Mouse (Mus musculus): Measurements from ENCODE around the gene Pard3. TPM values are rescaled to one million over a fixed set of nuclear protein-coding genes. Genes with fewer than 3 reads are reported as not detected.

The Pard3 gene
- polyA plus RNA-seq, 1 experiment from 2014 or later, result 23.7 TPM

DNA sequence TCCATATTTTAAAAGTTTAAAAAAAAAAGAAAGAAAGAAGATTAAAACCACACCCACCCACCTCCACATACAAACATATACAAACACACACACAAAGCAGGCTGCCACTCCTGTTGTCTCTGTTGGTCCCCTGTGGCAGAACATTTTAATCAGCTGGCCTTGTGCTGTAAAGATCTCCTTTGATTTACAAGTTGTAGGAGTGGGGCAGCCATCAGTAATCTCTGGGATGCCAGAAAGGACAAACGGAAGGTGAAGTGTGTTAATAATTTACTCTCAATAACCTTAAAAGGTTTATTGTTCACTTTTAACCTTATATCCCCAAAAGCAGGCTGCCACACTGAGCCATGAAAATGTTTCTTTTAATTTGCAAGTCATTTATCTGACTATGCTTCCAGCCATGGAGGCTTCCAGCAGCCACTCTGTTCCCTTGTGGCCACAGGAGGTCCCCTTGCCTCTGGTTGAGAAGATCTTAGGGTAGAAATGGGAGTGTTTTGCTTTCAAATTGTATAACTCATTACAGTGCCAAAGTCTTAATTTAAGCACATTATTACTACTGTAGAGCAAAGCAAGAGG, 448.4 kb downstream of the Pard3 start:
- Histone ChIP-seq H3K4me2 (no peak overlapping the region), H3K27me3 (no peaks in the 10 kb centered on the region), H3K27ac (no peak overlapping the region), H3K9me3 (replicated peaks) (no peaks in the 10 kb centered on the region), H3K4me3 (no peak overlapping the region), H3K4me1 (peaks cover 13% of the 10 kb centered on the region), H3K36me3 (ENCODE audit: poor library complexity, severe bottlenecking) (no peaks in the 10 kb centered on the region), H3K9ac (no peak overlapping the region)
- no peak for ATAC-seq
- 45% methylated on average over 1 of the region's 1 CpGs for WGBS

DNA sequence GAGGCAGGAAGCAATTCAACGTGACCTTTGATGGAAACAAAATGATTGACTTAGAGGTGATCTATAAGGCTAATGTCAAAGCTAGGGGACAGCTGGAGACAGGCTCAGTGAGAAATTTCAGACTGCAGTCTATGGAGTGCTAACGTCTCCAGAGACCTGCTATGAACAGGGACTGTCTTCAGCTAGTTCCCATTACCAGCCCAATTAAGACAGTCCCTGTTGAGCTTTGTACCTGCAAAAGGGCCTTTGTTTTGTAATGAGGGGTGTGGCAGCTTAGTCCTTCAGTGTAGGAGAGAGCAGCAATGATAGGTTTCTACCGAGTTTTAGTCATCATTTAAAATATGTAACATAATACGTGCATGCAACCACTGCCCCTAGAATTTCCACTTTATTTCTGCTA, 448.9 kb downstream of the Pard3 start:
- no peak overlapping the region for H3K4me2 ChIP-seq
- WGBS, result 37% methylated on average over 4 of the region's 4 CpGs
- H3K9ac ChIP-seq, result no peak overlapping the region
- no peak overlapping the region for H3K27ac ChIP-seq
- no peaks in the 10 kb centered on the region for H3K36me3 ChIP-seq (ENCODE audit: poor library complexity, severe bottlenecking)
- H3K27me3 ChIP-seq, result no peaks in the 10 kb centered on the region
- no peak for ATAC-seq
- H3K4me1 ChIP-seq, result peaks cover 13% of the 10 kb centered on the region
- H3K9me3 ChIP-seq (replicated peaks), result no peaks in the 10 kb centered on the region
- no peak overlapping the region for H3K4me3 ChIP-seq

DNA sequence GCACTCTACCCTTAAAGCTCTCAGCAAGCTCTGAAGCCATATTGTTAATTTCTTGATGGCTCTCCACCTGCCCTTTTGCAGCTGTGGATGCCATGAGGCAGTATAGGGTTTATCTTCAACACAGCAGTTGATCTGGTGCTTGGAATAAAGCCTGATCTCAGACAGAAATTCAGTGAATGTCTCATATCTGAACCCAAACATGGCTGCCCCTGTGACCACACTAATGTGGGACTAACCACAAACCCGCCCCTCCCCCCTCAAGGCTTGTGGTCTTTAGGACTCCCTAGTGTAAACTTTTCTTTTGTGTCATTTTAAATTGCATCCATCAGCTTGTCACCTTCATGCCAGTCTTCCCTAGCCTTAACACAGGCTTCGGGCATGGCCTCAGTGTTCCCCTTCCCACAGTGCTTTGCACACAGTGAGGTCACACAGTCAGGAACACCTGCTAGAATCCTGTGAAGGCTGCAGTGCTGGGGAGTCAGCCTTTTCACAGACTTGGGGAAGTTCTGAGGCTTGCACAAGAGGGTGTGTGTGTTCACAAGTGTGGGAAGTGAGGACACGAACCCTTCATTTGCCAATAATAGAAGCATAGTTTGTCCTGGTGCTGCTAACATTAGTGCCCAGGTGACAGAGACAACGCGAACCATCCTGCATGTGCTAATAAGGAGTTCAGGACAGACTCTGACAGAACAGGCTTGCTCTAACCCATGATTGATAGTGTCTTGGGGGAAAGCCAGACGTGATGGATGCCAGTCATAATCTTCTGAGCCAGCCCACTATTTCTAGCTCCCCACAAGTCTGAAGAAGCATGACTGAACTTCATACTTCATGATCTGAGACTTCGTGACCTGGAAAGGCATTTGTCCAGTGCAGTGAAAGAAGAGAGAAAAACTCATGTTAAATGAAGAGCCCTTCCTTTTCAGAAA, 451.4 kb downstream of the Pard3 start:
- peaks cover 13% of the 10 kb centered on the region for H3K4me1 ChIP-seq
- H3K27me3 ChIP-seq, result no peaks in the 10 kb centered on the region
- H3K36me3 ChIP-seq (ENCODE audit: poor library complexity, severe bottlenecking), result no peaks in the 10 kb centered on the region
- no peak overlapping the region for H3K27ac ChIP-seq
- H3K9ac ChIP-seq, result no peak overlapping the region
- no peak overlapping the region for H3K4me2 ChIP-seq
- WGBS, result 85% methylated on average over 7 of the region's 7 CpGs
- no peaks in the 10 kb centered on the region for H3K9me3 ChIP-seq (replicated peaks)
- ATAC-seq, result no peak
- no peak overlapping the region for H3K4me3 ChIP-seq

DNA sequence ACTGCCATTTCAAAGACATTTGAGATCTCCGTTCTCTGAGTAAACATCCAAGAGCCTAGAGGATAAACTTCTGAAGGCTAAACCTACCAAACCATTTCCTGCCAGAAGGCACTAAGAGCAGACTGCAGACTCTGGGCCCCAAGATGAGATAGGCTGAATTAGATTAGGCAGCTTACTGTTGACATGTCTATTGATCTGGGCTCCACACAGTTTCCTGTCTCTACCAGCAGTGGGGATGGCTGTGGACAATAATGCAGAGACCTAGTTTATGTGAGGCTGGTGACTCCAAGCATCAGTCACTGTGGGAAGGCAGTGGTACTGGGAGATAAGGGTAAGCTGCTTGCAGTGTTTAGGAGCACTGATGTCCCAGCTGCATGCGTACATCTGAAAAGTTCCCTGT, 452.4 kb downstream of the Pard3 start:
- Histone ChIP-seq H3K27ac (no peak overlapping the region), H3K9ac (no peak overlapping the region), H3K36me3 (ENCODE audit: poor library complexity, severe bottlenecking) (no peaks in the 10 kb centered on the region), H3K9me3 (replicated peaks) (no peaks in the 10 kb centered on the region), H3K4me2 (no peak overlapping the region), H3K27me3 (no peaks in the 10 kb centered on the region), H3K4me1 (peaks cover 13% of the 10 kb centered on the region), H3K4me3 (no peak overlapping the region)
- no peak for ATAC-seq
- 87% methylated on average over 2 of the region's 2 CpGs for WGBS

DNA sequence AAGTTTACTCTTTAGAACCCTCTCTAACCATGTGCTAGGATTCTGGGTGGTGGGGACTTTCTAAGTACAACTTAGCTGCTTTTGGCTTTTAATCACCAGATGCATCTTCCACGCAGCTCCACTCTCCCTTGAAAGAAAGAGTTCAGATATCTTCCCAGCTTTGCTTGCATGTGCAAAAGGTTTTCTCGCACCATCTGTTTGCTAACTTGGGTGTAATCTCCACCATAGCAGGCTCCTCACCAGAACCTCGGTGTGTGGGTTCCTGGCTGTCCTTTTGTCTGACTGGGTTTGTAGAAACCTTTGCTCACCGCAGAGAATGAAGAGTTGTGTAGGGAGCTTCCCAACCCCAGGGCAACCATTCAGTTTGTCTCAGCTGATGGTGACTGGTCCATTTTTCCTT, 462.0 kb downstream of the Pard3 start:
- no peak for ATAC-seq
- H3K9ac ChIP-seq, result no peak overlapping the region
- H3K9me3 ChIP-seq (replicated peaks), result no peaks in the 10 kb centered on the region
- no peaks in the 10 kb centered on the region for H3K27me3 ChIP-seq
- H3K27ac ChIP-seq, result no peak overlapping the region
- H3K4me1 ChIP-seq, result no peaks in the 10 kb centered on the region
- H3K4me3 ChIP-seq, result no peak overlapping the region
- 87% methylated on average over 4 of the region's 4 CpGs for WGBS
- H3K36me3 ChIP-seq (ENCODE audit: poor library complexity, severe bottlenecking), result no peaks in the 10 kb centered on the region
- no peak overlapping the region for H3K4me2 ChIP-seq

DNA sequence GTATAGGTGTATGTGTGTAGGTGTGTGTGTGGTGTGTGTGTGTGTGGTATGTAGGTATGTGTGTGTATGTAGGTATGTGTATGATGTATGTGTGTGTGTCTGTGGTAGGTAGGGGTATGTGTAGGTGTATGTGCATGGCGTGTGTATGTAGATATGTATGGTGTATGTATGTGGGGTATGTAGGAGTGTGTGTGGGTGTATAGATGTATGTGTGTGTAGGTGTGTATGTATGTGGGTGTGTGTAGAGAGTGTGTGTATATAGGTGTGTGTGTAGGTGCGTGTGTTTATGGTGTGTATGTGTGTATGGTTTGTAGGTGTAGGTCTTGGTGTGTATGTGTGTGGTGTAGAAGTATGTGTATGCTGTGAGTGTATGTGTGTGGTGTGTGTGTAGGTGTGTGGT, 464.6 kb downstream of the Pard3 start:
- Histone ChIP-seq H3K4me3 (no peak overlapping the region), H3K27me3 (no peaks in the 10 kb centered on the region), H3K9me3 (replicated peaks) (no peaks in the 10 kb centered on the region), H3K36me3 (ENCODE audit: poor library complexity, severe bottlenecking) (no peaks in the 10 kb centered on the region), H3K9ac (no peak overlapping the region), H3K4me2 (no peak overlapping the region), H3K27ac (no peak overlapping the region), H3K4me1 (no peaks in the 10 kb centered on the region)
- WGBS, result 89% methylated on average over 2 of the region's 2 CpGs
- ATAC-seq, result no peak

DNA sequence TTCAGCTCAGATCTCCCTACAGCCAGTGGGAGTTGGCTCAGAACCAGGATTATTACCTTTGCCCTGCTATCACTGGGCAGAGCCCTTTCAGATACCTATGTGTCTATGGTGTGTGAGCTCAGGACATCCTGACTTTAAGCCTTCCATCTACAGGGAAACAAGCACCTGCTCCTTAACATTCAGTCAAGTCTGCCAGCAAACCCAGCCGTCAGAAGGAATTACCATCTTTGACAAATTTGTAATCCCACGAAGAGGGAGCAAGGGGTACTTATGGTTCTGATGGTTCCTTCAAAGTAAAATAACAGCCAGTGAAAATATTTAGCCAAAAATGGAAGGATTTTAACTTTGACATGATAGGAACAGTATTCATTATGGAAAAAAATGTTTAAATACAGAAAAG, 466.1 kb downstream of the Pard3 start:
- WGBS, result 78% methylated on average over 2 of the region's 2 CpGs

DNA sequence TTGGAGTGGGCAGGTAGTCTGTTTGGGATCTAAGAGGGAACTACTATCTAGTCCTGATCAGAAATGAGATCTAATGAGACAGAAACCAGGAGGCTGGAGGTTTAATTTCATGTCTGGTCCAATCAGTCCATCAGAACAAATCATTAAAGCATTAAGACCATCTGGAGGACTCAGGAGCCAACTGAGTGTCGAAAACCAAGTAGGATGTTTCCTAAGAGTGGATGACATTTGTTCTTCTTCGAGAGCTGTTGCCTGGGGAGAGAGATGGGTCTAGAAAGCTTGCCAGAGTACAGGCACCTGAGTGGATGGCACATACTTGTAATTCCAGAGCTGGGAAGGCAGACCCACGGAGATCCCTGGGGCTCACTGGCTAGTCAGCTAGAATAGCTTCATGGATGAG, 468.2 kb downstream of the Pard3 start:
- H3K4me3 ChIP-seq, result no peak overlapping the region
- WGBS, result 88% methylated on average over 3 of the region's 3 CpGs
- no peak for ATAC-seq

More for the DNA sequence above, 466.1 kb downstream of the Pard3 start:
- H3K27me3 ChIP-seq, result no peaks in the 10 kb centered on the region
- no peak overlapping the region for H3K9ac ChIP-seq
- no peak for ATAC-seq
- H3K9me3 ChIP-seq (replicated peaks), result no peaks in the 10 kb centered on the region
- no peak overlapping the region for H3K27ac ChIP-seq
- H3K36me3 ChIP-seq (ENCODE audit: poor library complexity, severe bottlenecking), result no peaks in the 10 kb centered on the region
- no peak overlapping the region for H3K4me3 ChIP-seq
- H3K4me1 ChIP-seq, result peaks cover 11% of the 10 kb centered on the region
- no peak overlapping the region for H3K4me2 ChIP-seq

DNA sequence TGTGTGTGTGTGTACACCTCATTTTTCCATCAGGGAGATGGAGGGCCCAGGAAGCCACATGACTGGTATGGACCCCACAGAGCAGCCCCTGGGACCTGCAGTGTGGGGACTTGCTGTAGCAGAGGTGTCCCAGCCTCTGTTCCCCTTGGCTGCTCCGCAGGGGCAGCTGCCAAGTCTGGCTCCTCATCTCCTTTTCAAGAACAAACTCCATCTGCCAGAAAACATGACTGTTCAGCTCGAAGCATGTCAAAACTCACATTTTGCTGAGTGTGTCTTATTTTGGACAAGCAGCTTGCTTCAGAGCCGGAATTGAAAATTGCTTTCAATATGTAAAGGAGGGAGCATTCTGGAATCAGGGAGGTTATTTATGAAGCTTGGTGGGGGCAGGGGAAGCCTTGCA, 471.1 kb downstream of the Pard3 start:
- peaks cover 26% of the 10 kb centered on the region for H3K4me1 ChIP-seq
- no peak overlapping the region for H3K4me3 ChIP-seq
- ATAC-seq, result peak; percentile 84
- no peaks in the 10 kb centered on the region for H3K9me3 ChIP-seq (replicated peaks)
- H3K27ac ChIP-seq, result peak overlapping the region; percentile 80
- H3K9ac ChIP-seq, result no peak overlapping the region
- WGBS, result 47% methylated on average over 3 of the region's 3 CpGs
- H3K36me3 ChIP-seq (ENCODE audit: poor library complexity, severe bottlenecking), result no peaks in the 10 kb centered on the region
- H3K4me2 ChIP-seq, result peak overlapping the region; percentile 32; the same call in 1 of the 2 replicates
- H3K27me3 ChIP-seq, result no peaks in the 10 kb centered on the region

More for the DNA sequence above, 468.2 kb downstream of the Pard3 start:
- Histone ChIP-seq H3K27me3 (no peaks in the 10 kb centered on the region), H3K27ac (no peak overlapping the region), H3K4me1 (peaks cover 26% of the 10 kb centered on the region), H3K4me2 (no peak overlapping the region), H3K36me3 (ENCODE audit: poor library complexity, severe bottlenecking) (no peaks in the 10 kb centered on the region), H3K9ac (no peak overlapping the region), H3K9me3 (replicated peaks) (no peaks in the 10 kb centered on the region)

DNA sequence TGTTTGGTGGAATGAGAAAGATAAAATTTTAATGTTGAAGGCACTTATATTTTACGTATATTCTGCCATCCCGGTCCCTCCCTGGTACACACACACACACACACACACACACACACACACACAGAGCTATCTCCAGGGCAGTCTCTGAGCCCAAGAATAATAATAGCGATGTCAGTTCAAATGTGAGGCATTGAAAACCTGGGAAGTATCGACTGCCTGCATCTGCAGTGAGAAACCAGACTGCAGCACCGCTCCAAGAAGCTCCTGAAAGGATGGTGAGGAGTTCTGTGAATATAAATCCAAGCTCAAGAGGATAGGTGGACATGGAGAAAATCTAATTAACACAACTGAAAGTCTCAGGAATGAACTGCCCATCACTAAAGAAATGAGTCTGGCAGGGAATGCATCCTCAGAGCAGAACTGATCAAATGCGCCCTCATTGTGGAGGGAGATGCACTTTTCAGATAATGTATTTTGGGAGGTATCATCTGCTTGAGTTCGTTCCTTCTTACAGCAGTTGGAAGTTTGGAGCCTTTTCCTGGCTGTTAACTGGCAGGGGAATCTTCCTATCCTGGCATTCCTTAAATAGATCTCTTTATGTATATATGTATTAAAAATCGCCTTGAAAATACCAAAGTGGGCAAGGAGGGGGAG, 471.6 kb downstream of the Pard3 start:
- WGBS, result 65% methylated on average over 8 of the region's 8 CpGs
- peak; percentile 36; the same call in 1 of the 2 replicates for ATAC-seq
- no peak overlapping the region for H3K9ac ChIP-seq

DNA sequence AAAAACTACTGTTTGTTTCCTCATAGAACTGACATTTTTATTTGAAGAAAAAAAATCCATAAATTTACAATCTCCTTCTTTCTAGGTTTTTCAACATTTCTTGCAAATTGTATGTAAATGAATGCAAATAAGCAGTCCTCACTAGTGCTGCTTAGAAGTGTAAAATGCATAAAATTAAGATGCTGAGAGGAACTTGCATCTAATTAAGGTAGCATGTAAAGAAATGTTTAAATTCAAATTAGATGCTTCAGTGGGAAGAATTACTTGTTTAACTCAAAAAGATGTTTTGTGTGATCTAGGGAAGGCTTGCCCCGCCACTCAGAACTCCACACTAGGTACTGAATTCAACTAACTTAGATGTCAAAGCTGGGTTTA, 472.1 kb downstream of the Pard3 start:
- H3K9me3 ChIP-seq (replicated peaks), result no peaks in the 10 kb centered on the region
- H3K27me3 ChIP-seq, result no peaks in the 10 kb centered on the region
- H3K4me3 ChIP-seq, result no peak overlapping the region
- H3K27ac ChIP-seq, result no peak overlapping the region
- H3K36me3 ChIP-seq (ENCODE audit: poor library complexity, severe bottlenecking), result no peaks in the 10 kb centered on the region
- H3K4me1 ChIP-seq, result peaks cover 26% of the 10 kb centered on the region
- H3K4me2 ChIP-seq, result no peak overlapping the region
- no peak; the same call in 1 of the 2 replicates for ATAC-seq
- no peak overlapping the region for H3K9ac ChIP-seq
- 45% methylated on average over 1 of the region's 1 CpGs for WGBS

More for the DNA sequence above, 471.6 kb downstream of the Pard3 start:
- Histone ChIP-seq H3K36me3 (ENCODE audit: poor library complexity, severe bottlenecking) (no peaks in the 10 kb centered on the region), H3K4me1 (peaks cover 26% of the 10 kb centered on the region), H3K27ac (peak overlapping the region; percentile 80), H3K4me3 (no peak overlapping the region), H3K4me2 (peak overlapping the region; percentile 32), H3K9me3 (replicated peaks) (no peaks in the 10 kb centered on the region), H3K27me3 (no peaks in the 10 kb centered on the region)

DNA sequence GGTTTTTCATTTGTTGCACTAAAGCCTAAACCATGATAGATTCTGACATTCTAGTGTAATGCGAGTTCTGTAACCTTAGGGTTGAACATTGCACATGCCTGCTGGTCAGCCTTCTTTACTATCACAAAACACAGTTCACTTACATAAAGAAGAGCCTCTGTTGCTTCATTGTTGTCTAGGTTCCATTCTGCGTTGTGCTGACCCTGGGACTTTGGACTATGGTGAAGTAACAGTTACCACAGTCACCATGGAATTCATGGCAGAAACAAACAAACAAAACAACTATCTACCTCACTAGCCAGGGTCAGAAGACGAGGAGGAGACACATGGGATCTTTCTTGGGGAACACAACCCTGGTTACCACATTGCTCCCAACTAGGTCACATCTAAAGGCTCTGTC, 476.1 kb downstream of the Pard3 start:
- Histone ChIP-seq H3K9me3 (replicated peaks) (no peaks in the 10 kb centered on the region), H3K36me3 (ENCODE audit: poor library complexity, severe bottlenecking) (no peaks in the 10 kb centered on the region), H3K27ac (no peak overlapping the region), H3K4me3 (no peak overlapping the region), H3K4me2 (no peak overlapping the region), H3K9ac (no peak overlapping the region), H3K4me1 (peaks cover 21% of the 10 kb centered on the region), H3K27me3 (no peaks in the 10 kb centered on the region)
- 90% methylated on average over 3 of the region's 3 CpGs for WGBS
- no peak for ATAC-seq
